Mouse (Mus musculus) spleen, postnatal 4 days (tissue): ENCODE data around the gene Shisa3.

ENCODE experiments used
- DNase-seq, 2 experiments: peaks; one replicate each; pipeline ENCODE4 v3.0.0; 2022; ENCODE audit warnings: low spot score in 2 of 2

The Shisa3 gene

GRCm38 (mm10) chr5:67607804-67608673, at the start of gene Shisa3:
TSS of gene Shisa3 (plus strand) at chr5:67607882.
- peak; percentile 16 to 65 for DNase-seq

GRCm38 (mm10) chr5:67558644-67559043, 49.0 kb upstream of the Shisa3 start:
- DNase-seq = no peak

GRCm38 (mm10) chr5:67559063-67559462, 48.6 kb upstream of the Shisa3 start:
- no peak for DNase-seq

- DNase-seq = no peak
Measured at GRCm38 (mm10) chr5:67572552-67573155, 35.0 kb upstream of the Shisa3 start.

DNA sequence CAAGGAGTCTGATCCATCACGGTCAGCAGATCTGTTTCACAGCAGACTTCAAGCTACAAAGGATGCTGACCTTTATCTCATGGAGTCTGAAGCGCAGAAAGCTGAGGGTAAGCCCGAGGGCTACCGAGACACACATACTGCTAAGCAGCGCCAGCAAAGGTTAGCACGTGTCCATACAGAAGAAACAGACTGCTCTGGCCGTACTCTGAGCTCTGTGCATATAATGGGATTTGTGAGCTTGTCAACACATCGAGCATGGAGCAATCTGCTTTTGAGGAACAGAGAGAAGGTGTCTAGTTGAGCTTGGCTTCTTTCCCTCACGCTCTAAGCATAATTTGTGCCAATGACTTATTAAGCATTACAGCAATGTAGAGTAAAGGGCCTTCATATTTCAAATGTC, 33.6 kb upstream of the Shisa3 start:
- no peak for DNase-seq

GRCm38 (mm10) chr5:67575705-67576104, 32.0 kb upstream of the Shisa3 start:
- no peak for DNase-seq

- no peak for DNase-seq
Measured at GRCm38 (mm10) chr5:67579725-67580633, 27.7 kb upstream of the Shisa3 start.

GRCm38 (mm10) chr5:67595070-67595469, 12.6 kb upstream of the Shisa3 start:
- no peak for DNase-seq

GRCm38 (mm10) chr5:67595629-67596028, 12.1 kb upstream of the Shisa3 start:
- no peak for DNase-seq

GRCm38 (mm10) chr5:67599935-67600334, 7.7 kb upstream of the Shisa3 start:
- no peak for DNase-seq

- peak in 1 of 2 experiments; percentile 13 for DNase-seq
Measured at GRCm38 (mm10) chr5:67605951-67606350, 1.7 kb upstream of the Shisa3 start.

GRCm38 (mm10) chr5:67606916-67607803, 522 bp upstream of the Shisa3 start:
- DNase-seq = peak in 1 of 2 experiments; percentile 64

- DNase-seq = no peak
Measured at GRCm38 (mm10) chr5:67608674-67609519, 1.2 kb downstream of the Shisa3 start.

DNA sequence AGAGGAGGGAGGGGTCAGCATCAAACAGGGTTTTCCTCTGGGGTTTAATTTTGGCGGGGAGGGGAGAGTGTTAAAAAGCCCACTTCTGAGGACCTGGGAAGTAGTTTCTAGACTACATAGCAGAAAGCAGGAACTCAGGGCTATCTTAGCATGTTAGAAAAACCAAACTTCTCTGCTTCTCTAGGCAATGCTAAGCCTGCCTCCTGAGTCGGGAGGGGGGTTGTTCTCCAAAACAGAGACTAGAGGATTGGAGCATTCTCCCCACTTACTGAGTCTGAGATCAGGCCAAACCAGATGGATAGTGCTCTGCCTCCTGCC, 1.8 kb downstream of the Shisa3 start:
- no peak for DNase-seq

DNA sequence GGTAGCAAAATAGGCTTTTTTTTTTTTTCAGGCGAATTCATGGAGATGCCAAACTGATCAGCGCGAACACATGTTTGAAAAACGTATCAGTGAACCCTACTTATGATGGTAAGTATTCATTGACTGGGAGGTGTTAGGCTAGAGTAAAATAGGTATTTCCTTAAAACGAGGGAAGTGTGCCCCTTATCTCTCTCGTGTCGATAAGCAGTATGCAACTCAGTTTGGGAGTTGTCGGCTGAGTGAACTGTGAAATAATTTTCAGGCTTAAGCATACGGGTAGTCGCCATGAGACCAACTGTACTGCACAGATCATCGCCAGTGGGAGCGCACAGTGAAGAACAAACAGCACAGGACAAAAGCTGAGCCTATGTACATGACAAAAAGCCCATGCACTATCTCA, 13.5 kb downstream of the Shisa3 start:
- no peak for DNase-seq

- DNase-seq = no peak
Measured at GRCm38 (mm10) chr5:67628180-67628940, 20.7 kb downstream of the Shisa3 start.

DNA sequence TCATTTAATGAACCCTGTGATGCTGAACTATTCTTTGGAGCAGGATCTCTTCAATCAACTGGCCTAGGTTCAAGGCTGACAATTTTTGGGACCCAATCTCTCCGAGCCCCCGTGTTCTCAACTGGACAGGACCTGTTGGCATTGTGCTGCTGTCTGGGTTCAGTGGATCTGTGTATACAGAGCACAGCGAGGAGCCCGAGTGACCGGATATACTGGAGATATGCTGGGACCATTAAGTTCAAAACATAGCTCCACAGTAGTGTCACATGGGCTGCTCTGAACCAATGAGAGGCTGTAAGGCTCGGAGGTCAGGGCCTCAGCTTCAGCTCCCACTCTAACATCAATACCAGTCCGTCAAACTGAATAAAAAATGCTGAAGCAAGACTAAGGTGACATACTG, 21.8 kb downstream of the Shisa3 start:
- DNase-seq = no peak

- no peak for DNase-seq
Measured at GRCm38 (mm10) chr5:67629861-67630260, 22.2 kb downstream of the Shisa3 start.

DNA sequence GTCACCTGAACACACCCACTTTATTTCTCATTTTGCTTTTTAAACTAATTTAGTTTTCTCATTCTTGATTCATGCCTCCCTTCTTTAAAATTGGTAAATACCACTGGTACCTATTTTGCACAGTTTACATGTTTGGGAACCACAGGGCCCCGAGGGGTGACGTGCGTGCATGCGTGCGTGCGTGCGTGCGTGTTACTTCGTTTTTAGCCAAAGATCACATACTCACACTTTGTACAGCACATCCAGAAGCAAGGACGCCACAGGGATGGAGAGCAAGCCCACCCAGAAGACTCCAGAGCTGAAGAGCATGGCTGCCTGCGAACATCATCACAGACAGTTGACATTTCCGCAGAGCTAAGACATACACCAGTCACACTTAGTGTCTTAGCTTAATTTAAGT, 23.6 kb downstream of the Shisa3 start:
- no peak for DNase-seq
